Mouse (Mus musculus) erythroid progenitor cell, adult 5-6 weeks (primary cell): ENCODE data around the gene Fbxl21. TPM values are rescaled to one million over a fixed set of nuclear protein-coding genes. Genes with fewer than 3 reads are reported as not detected.

Experiments
- ATAC-seq: replicated peaks from 2 replicates; pipeline ENCODE4 v1.8.0; 2016; ENCODE audit warnings: moderate number of reproducible peaks, mild to moderate bottlenecking, moderate TSS enrichment, inconsistent platforms; ENCODE audit not compliant: poor library complexity, low FRiP score, severe bottlenecking
- total RNA-seq, 2 experiments: library from RNA; stranded (forward) in 1 of 2; stranded (reverse) in 1 of 2; fragments of 150-400 nt in 1 of 2; fragments of 186-747, 209-891 nt in 1 of 2; gene quantifications; 2 replicates each; pipeline versions ENCODE4 v1.2.3 to v1.2.4; 2015 to 2017; ENCODE audit warnings: low replicate concordance in 2 of 2

Gene Fbxl21
- total RNA-seq, 2 experiments from 2014 or later: not detected

- ATAC-seq: no peak
These were observed 6.8 kb downstream of the Fbxl21 start for GRCm38 (mm10) chr13:56529031-56529430.

GRCm38 (mm10) chr13:56529685-56530084 is 7.4 kb downstream of the Fbxl21 start:
- no peak for ATAC-seq

- ATAC-seq: no peak
These were observed 12.7 kb downstream of the Fbxl21 start for GRCm38 (mm10) chr13:56534931-56535330.

DNA sequence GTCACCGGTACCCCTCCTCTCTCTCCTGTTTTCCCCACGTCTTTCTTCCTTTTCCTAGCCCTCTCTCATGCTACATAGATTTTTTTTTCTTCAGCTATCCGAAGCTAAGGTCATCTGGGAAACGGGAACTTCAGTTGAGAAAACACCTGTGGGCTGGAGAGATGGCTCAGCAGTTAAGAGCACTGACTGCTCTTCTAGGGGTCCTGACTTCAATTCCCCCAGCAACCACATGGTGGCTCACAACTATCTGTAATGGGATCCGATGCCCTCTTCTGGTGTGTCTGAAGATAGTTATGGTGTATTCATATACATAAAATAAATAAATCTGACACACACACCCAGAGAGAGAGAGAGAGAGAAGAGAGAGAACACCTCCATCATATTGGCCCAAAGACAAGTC is 13.3 kb downstream of the Fbxl21 start:
- no peak for ATAC-seq

DNA sequence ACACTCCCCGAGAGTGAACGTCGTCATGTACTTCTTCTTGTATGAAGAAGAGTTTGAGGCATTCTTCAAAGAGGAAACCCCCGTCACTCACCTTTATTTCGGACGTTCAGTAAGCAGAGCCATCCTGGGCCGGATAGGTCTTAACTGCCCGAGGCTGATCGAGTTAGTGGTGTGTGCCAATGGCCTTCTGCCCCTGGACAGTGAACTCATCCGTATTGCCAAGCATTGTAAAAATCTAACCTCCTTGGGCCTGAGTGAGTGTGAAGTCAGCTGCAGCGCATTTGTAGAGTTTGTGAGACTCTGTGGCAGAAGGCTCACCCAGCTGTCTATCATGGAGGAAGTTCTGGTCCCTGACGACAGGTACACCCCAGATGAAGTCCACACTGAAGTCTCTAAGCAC is 14.8 kb downstream of the Fbxl21 start:
- ATAC-seq: no peak

DNA sequence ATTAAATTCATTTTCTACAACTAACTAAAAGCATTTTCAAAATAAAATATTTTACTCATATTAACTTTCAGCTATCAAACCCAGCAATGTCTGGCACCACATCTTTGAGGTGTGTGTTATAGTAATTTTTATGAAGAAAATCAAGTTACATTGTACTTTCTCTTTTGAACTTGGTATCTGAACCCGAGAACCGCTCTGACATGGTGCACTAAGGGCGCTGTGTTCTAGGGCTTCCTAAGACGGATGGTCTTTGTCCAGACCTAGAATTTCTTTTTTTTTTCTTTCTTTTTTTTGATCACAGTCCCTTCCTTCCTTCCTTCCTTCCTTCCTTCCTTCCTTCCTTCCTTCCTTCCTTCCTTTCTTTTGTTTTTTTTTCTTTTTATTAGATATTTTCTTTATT is 17.6 kb downstream of the Fbxl21 start:
- ATAC-seq: no peak

- no peak for ATAC-seq
These were observed 21.5 kb downstream of the Fbxl21 start for GRCm38 (mm10) chr13:56543805-56544204.

DNA sequence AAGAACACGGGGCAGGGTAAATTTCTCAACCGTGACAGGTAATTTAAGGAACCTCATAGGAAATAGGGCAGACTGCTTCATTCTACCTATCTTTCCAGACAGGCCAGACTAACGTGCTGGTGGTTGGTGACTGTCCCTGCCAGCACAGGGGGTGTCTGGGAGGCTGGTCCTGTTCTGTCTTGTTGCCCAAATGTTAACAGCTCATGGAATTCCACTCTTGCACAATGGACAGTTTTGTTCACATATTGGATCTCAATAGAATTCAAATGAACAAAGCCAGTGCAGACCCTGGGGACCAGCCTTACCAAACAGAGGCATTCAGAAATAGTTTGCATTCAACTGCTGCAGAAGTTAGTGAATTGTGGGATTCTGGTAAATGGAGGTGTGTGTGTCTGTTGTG is 22.7 kb downstream of the Fbxl21 start:
- no peak for ATAC-seq

DNA sequence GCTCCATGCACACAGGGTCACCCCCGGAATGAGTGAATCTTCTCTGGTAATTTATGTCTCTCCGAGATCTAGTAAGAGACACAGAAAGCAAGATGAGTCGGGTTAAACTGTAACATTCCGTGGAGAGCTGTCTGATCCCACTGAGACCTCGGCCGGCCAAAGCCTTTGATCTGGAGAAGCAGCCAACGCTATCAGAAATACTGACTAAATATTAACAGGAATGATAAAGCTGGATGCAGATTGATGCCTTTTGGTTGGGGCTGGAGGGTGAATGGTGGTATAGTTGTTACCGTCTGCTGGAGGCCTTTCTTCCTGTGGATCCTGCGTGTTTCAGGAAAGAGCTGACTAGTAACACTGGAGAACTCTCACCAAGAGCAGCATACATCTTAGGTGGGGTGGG is 26.1 kb downstream of the Fbxl21 start, which contains the start of gene Lect2:
Lect2 (minus strand) TSS at position 102 of the 400 bp plus-strand sequence.
- no peak for ATAC-seq

- ATAC-seq: no peak
These were observed 27.1 kb downstream of the Fbxl21 start for GRCm38 (mm10) chr13:56549364-56549763.

GRCm38 (mm10) chr13:56550574-56550973 is 28.3 kb downstream of the Fbxl21 start:
- ATAC-seq: no peak

- no peak for ATAC-seq
These were observed 29.4 kb downstream of the Fbxl21 start for GRCm38 (mm10) chr13:56551661-56552060.

GRCm38 (mm10) chr13:56553923-56554322 is 31.7 kb downstream of the Fbxl21 start:
- no peak for ATAC-seq

DNA sequence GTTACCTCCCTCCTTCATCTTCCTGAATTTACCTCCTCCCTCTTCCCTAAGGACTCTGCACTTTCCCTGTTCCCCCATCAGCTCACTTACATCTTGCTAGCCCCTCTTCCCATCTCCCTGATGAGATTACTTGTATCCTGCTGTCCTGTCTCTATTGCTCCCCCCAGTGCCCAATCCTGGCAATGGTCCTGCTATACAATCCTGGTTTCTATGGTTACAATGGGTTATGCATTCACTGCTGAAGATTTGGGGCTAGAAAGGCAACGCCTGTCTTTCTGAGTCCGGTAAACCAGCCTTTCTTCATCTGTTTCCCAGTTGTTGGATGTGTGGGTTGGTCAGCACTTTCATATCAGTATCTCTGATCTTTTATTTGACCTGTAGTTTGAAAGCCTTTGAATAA is 32.1 kb downstream of the Fbxl21 start:
- ATAC-seq: no peak

- ATAC-seq: no peak
These were observed 33.7 kb downstream of the Fbxl21 start for GRCm38 (mm10) chr13:56555957-56556356.

GRCm38 (mm10) chr13:56556701-56557100 is 34.4 kb downstream of the Fbxl21 start:
- no peak for ATAC-seq

- ATAC-seq: no peak
These were observed 36.5 kb downstream of the Fbxl21 start for GRCm38 (mm10) chr13:56558811-56559210.

GRCm38 (mm10) chr13:56559841-56560370 is 37.6 kb downstream of the Fbxl21 start:
- ATAC-seq: no peak

DNA sequence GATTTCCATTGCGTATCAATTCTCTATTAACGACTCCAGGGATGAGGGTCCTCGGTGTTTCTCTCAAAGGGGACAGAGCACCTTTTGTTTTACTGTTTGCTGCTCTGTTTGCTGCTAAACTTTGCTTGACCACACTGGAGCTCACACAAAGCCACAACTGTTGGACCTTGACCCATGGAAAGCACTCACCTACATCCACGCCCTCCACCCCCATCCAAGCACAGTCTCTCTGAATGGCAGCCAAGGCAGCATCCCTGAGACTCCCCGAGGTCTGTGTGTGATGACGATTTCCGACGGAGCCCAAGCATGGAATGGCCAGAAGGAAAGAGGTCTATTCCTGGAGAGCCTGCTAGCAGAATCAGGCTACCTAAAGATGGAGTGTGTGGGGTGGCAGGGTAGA is 38.9 kb downstream of the Fbxl21 start:
- no peak for ATAC-seq

- ATAC-seq: no peak
These were observed 40.8 kb downstream of the Fbxl21 start for GRCm38 (mm10) chr13:56563075-56563474.

DNA sequence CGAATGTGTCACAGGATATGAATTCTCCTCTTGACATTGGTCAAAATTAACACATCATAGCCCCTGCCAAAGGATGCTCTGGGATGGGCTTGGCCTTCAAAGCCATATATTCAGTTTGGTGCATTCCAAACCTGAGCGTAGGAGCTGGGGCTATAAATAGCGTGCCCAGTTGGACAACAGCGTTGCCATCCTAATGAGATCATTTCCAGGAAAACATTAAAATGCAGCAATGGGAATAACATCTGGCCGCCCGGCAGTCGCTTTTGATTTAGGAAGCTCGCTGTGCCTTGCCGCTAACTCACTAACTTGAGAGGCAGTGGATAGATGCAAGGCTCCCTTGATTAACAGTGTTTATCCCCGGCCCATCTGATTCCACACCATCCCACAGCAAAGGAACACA is 44.1 kb downstream of the Fbxl21 start:
- no peak for ATAC-seq

GRCm38 (mm10) chr13:56571645-56572044 is 49.4 kb downstream of the Fbxl21 start:
- no peak for ATAC-seq
